Mouse (Mus musculus) testis, adult 2 months (tissue): ENCODE results near the gene Gse1.

ENCODE experiments used
- CTCF ChIP-seq: fragments of 200-500 bp; IDR thresholded peaks from 2 replicates; pipeline ENCODE4 v1.5.1; 2012; ENCODE audit warnings: low read depth, mild to moderate bottlenecking, inconsistent platforms, low read length, moderate library complexity; ENCODE audit not compliant: control insufficient read depth, insufficient read depth, insufficient replicate concordance
- POLR2A ChIP-seq: fragments of 200-500 bp; IDR thresholded peaks from 2 replicates; pipeline ENCODE4 v1.6.1; 2012; ENCODE audit warnings: low read depth, mild to moderate bottlenecking, inconsistent platforms, low read length, moderate library complexity; ENCODE audit not compliant: control insufficient read depth

- TF ChIP-seq CTCF (no peak), POLR2A (no peak)
Observed at GRCm38 (mm10) chr8:120333681-120334080, 105.4 kb downstream of the Gse1 start.
